Mouse (Mus musculus) megakaryocyte, embryonic 14.5 days (primary cell): ENCODE data around the gene Rab3ip. TPM values are rescaled to one million over a fixed set of nuclear protein-coding genes. Genes with fewer than 3 reads are reported as not detected.

ENCODE experiments used
- H3K27me3 ChIP-seq: replicated peaks from 2 replicates; pipeline ENCODE3; 2012; ENCODE audit warnings: inconsistent platforms
- H3K36me3 ChIP-seq: replicated peaks from 2 replicates; pipeline ENCODE3; 2012; ENCODE audit warnings: low read length, inconsistent platforms, mixed read lengths
- H3K4me1 ChIP-seq: 2 replicates; pipeline ENCODE4 v1.6.1; 2012; ENCODE audit warnings: inconsistent platforms
- H3K4me3 ChIP-seq: replicated peaks from 2 replicates; pipeline ENCODE3; 2012; ENCODE audit warnings: moderate library complexity, mild to moderate bottlenecking, inconsistent platforms
- H3K9me3 ChIP-seq: 2 replicates; pipeline ENCODE4 v1.6.1; 2012; ENCODE audit warnings: inconsistent platforms
- FLI1 ChIP-seq: IDR thresholded peaks from 2 replicates; pipeline ENCODE4 v1.6.1; 2012; ENCODE audit warnings: low read length, inconsistent platforms, mixed read lengths
- GATA1 ChIP-seq: IDR thresholded peaks from 3 replicates; pipeline ENCODE4 v1.6.1; 2012; ENCODE audit warnings: mixed read lengths, low read length, inconsistent platforms, borderline replicate concordance
- polyA plus RNA-seq: library from polyadenylated mRNA; stranded (reverse); fragments of >175 nt; gene quantifications from 2 replicates; pipeline ENCODE4 v1.2.3, GENCODE M21; 2012; ENCODE audit warnings: low replicate concordance; ENCODE audit not compliant: insufficient read depth

Gene Rab3ip
- polyA plus RNA-seq, 1 experiment: 4.8 TPM

DNA sequence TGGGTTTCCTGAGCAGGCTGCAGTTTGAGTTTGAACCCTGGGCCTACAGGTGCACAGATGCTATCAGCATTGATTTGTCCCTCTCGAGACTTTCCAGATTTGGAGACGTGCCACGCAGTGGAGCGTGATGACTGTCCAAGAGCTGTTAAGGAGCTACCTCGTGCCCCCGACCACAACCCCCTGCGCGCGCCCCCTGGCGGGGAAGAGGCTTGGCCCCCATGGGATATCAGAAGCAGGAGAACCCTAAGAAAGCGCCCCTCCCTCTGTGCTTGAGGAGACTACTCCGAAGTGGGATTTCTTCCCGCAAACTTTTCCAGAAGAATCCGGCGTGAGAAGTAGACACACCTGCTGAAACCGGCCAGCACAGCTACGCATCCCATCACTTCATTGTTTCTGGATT, 12.2 kb upstream of the Rab3ip start:
- TF ChIP-seq FLI1 (no peak), GATA1 (no peak)
- no peaks in the 10 kb centered on the region for H3K36me3 ChIP-seq
- H3K4me1 ChIP-seq: peaks cover 2% of the 10 kb centered on the region
- H3K27me3 ChIP-seq: peaks cover 12% of the 10 kb centered on the region
- peaks cover 8% of the 10 kb centered on the region; the same call in 1 of the 2 replicates for H3K9me3 ChIP-seq
- H3K4me3 ChIP-seq: no peak overlapping the region

DNA sequence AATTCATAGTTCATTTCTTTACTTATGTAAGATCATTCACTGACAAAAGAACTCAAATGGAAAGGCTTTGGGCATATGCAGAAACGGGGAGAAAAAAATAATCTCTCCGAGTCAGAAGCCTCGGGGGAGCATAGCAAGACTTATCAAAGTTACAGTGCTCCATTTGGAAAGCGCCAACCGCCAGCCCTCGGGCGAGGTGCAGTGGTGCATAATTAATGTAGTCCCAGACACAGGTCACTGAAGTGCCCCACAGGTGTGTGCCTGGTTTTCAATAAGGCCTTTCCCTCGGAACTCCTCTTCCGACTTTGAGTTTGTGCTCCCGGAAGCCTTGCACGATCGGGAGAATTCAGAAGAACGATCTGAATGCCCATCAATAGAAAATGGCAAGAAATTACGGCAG, 11.6 kb upstream of the Rab3ip start:
- Histone ChIP-seq H3K36me3 (no peaks in the 10 kb centered on the region), H3K4me1 (peaks cover 6% of the 10 kb centered on the region), H3K4me3 (no peak overlapping the region), H3K9me3 (peaks cover 8% of the 10 kb centered on the region; the same call in 1 of the 2 replicates), H3K27me3 (peaks cover 12% of the 10 kb centered on the region)
- no peak for TF ChIP-seq FLI1
- TF ChIP-seq GATA1: no peak

DNA sequence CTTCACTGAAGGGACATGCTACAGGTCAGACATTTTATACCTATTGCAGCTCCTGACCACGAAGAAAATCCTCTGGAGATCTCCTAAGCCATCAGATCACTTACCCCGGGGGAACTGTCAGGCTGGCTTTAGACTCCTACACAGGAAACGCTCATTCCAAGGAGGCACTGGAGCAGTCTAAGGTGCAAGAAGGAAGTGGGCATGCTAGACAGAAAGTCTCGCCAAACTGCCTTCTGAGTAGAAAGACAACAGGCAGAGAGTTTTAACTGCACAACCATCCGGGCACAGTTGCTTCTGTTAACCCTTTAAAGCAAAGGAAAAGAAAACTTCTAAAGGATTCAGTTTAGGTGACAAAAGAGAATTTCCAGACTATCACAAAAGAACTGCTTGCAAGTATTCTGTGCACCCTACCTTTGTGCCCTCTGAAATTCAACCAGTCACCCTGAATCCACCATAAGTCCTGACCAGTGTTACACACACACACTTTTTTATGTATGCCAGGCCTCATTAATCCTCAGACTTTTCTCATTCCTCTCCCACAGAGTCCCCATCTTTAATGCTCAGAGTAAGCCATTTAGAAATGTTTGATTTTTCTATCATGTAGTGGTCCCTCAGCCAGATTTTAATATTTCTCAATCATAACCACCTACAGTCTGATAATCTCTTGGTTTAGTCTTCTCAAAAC, 7.4 kb upstream of the Rab3ip start:
- no peak overlapping the region for H3K4me3 ChIP-seq
- H3K4me1 ChIP-seq: peaks cover 6% of the 10 kb centered on the region
- TF ChIP-seq GATA1 (no peak), FLI1 (no peak)
- peaks cover 28% of the 10 kb centered on the region for H3K9me3 ChIP-seq
- no peaks in the 10 kb centered on the region for H3K36me3 ChIP-seq
- no peaks in the 10 kb centered on the region for H3K27me3 ChIP-seq

DNA sequence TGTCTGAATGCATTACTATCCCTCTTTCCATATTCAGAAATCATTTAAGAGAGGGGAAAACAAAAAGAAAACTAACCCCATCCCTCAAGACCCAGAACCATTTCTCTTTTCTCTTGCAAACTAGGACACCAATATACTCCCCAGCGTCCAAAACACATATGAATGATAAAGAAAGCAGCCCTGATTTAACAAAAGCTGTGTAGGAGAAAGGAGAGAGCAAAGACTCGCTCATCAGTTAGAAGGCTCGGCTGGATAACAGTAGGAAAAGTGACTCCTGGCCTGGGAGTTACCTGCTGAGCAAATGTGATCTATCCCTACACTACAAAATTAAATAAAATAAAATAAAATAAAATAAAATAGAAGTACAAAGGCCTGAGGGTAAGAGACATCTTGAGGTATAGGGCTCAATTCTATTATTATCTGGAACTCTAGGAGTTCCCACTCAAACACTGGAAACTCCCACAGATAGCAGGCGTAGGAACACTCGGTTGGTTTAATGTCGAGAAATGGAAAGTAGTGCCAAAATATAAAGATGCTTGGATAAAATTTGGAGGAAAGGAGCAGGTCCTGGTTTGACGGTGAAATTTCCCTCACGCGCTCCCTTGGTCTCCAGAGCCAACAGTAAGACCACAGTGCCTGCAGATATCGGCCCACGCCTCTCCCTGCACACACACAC, 6.1 kb upstream of the Rab3ip start:
- Histone ChIP-seq H3K4me3 (no peak overlapping the region), H3K4me1 (peaks cover 6% of the 10 kb centered on the region), H3K27me3 (no peaks in the 10 kb centered on the region), H3K36me3 (peaks cover 4% of the 10 kb centered on the region), H3K9me3 (peaks cover 34% of the 10 kb centered on the region)
- TF ChIP-seq FLI1 (no peak), GATA1 (no peak)

DNA sequence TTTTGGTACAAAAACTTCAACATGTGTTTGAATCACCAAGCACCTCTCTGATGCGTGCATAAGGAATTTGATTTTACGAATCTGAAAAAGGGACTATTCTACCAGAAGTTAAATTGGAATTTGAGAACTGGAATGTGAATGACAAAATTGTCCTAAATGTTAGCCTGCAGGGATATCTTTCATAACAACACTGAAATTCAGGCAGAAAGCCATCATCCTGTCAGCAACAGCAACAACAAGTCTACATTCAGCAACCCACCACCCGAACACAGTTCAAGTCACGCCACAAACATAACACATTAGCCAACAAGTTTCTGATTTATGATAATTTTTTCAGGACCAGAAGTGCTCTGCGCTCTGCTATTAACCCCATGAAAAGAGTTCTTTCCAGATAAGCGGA, 4.6 kb upstream of the Rab3ip start:
- Histone ChIP-seq H3K4me1 (peaks cover 10% of the 10 kb centered on the region), H3K9me3 (peaks cover 27% of the 10 kb centered on the region), H3K36me3 (peaks cover 4% of the 10 kb centered on the region), H3K27me3 (no peaks in the 10 kb centered on the region), H3K4me3 (no peak overlapping the region)
- no peak for TF ChIP-seq FLI1
- no peak for TF ChIP-seq GATA1

DNA sequence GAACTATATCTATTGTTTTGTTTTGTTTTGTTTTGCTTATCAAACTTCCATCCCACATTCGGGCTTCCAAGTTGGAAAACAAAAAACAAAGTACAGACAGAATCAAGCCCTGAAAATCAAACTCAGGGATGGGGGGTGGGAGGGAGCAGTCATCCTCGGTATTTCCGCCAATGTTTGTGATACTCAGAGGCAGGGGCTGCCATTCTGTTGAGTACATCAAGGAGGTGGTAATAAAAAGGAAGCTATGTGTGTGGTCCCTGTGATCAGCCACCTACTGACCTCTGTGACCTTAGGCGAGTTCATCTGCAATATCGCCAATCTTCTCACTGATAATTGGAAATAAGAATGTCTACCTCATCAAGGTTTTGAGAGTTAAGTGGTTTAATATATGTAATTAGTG, 317 bp upstream of the Rab3ip start:
- H3K36me3 ChIP-seq: peaks cover 4% of the 10 kb centered on the region
- peaks cover 17% of the 10 kb centered on the region for H3K4me1 ChIP-seq

DNA sequence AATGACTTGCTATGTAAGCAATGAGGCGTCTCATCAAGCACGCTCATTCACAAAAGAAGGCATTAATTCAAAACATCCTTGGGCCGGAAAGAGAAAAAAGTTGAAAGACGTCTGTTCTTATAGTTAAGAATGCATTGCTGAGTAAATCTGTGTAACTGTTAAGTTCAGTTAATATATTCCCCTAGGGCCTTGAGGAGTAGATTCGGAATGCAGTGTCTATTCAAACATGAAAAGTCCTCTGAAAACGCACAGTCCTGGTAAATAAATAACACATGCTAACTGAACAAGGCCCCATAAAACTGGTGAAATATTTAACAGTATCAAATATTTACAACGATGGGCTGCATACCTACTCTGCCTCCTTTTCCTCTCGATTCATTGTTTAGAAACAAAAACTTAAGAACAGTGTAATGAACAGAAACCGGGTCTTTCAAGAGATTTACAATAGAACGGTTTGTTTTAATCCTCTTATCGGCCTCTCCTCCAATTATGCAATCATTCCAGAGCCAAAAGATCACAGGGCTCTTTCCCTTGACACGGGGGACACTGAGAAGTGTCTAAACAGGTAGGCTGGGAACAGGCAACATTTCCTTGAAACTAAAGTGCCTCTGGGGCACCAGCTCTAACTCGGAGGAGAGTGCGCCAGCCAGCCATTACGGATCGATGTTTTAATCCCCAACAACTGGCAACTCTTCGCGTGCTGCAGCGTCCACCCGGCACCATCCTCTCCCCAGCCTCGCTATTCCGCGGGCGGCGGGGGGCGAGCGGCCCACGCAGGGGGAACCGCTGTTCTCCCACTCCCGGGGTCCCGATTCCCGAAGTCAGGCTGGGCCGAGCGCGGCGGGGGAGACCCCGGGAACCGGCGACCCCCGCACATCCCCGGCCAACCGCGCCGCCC, 1.2 kb downstream of the Rab3ip start:
- H3K4me1 ChIP-seq: peaks cover 24% of the 10 kb centered on the region
- no peak for TF ChIP-seq FLI1
- no peak for TF ChIP-seq GATA1
- H3K4me3 ChIP-seq: peak overlapping the region; percentile 94
- H3K9me3 ChIP-seq: peaks cover 12% of the 10 kb centered on the region
- peaks cover 4% of the 10 kb centered on the region for H3K36me3 ChIP-seq
- H3K27me3 ChIP-seq: peaks cover 3% of the 10 kb centered on the region

More for the DNA sequence above, 317 bp upstream of the Rab3ip start:
- TF ChIP-seq FLI1 (no peak), GATA1 (no peak)
- Histone ChIP-seq H3K4me3 (peak overlapping the region; percentile 94), H3K9me3 (peaks cover 24% of the 10 kb centered on the region), H3K27me3 (peaks cover 3% of the 10 kb centered on the region)

DNA sequence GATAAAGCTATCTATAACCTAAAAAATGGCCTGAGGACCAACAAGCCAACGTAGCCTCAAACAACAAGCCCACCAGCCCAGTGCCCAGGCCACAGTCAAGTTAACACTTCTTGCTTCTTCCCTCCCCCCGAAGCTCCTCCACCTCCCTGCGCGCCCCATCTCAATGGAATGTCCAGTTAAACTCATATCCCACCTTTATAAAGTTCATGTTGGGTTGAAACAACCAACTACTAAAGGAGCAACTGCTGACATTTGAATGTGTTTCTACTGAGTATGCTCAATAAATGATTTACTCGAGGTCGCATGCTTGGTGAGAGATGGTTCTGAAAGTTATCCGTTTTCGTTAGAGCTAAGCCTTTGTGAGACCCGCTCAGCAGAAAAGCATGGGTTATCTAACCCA, 2.2 kb downstream of the Rab3ip start:
- Histone ChIP-seq H3K9me3 (peaks cover 7% of the 10 kb centered on the region), H3K27me3 (peaks cover 3% of the 10 kb centered on the region), H3K4me1 (peaks cover 24% of the 10 kb centered on the region), H3K36me3 (peaks cover 4% of the 10 kb centered on the region), H3K4me3 (no peak overlapping the region)
- no peak for TF ChIP-seq FLI1
- TF ChIP-seq GATA1: no peak

DNA sequence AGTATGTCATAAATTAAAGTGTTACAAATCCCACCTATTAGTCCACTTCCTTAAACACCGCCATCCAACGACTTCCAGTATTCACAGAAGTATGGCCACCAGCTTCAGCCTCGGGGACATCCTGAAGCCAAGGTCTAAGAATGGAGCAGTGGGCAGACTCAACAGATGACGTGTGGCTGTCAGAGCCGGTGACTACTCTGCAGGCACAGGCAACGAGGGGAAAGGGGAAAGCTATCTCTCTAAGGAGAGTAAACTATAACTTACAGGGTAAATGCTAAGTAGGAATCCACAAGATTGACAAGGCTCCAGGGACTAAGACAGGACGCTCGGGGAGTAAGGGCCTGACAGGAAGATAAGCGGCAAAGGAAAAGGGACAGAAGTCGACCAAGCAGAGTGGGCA, 5.6 kb downstream of the Rab3ip start:
- peaks cover 3% of the 10 kb centered on the region for H3K27me3 ChIP-seq
- TF ChIP-seq GATA1: no peak
- no peak for TF ChIP-seq FLI1
- no peak overlapping the region for H3K4me3 ChIP-seq
- peaks cover 20% of the 10 kb centered on the region for H3K4me1 ChIP-seq
- peaks cover 13% of the 10 kb centered on the region for H3K9me3 ChIP-seq
- H3K36me3 ChIP-seq: peaks cover 13% of the 10 kb centered on the region

DNA sequence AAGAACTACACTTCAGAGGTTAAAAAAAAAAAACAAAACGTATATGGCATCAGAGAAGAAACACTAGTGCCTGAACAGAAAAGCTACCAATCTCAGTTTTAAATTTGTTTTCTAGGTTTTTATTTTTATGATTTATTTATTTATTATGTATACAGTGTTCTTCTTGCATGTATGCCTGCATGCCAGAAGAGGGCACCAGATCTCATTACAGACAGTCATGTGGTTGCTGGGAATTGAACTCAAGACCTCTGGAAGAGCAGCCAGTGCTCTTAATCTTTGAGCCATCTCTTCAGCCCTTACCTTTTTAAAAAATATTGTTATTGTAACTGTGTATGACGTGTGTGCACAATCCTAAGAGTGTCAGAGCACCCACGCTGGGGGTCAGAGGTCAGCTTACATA, 6.4 kb downstream of the Rab3ip start:
- Histone ChIP-seq H3K36me3 (peaks cover 18% of the 10 kb centered on the region), H3K27me3 (no peaks in the 10 kb centered on the region), H3K4me1 (peaks cover 14% of the 10 kb centered on the region), H3K4me3 (no peak overlapping the region), H3K9me3 (peaks cover 13% of the 10 kb centered on the region)
- no peak for TF ChIP-seq GATA1
- no peak for TF ChIP-seq FLI1
